Mouse (Mus musculus): ENCODE results near the gene Agpat4.

DNA sequence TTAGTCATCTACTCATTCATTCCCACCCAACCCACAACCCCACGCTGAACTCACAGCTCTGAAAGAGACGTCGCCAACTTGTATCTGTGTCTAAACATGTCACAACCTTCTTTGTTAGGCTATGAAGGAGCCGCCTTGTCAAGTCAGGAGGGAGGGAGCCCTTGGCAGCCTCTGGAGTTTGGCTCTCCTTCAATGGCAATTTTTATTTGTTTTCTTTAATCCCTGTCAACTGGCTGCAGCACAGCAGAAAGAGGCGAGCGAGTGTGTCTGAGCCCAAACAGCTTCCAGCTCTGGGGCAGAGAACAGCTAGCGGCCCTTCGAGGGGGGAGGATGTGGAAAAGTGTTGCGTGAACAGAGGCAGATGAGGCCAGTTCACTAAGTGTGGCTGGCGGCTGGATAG lies 50.0 kb downstream of the Agpat4 start:
- TF ChIP-seq CTCF (IDR thresholded peaks at IDR 0.05; ENCODE audit: borderline replicate concordance, insufficient read depth, low read depth, low read length): no peak
- no peak for TF ChIP-seq POLR2A (IDR thresholded peaks at IDR 0.05; ENCODE audit: borderline replicate concordance, insufficient read depth, low read length)

All from cerebellum, adult 2 months (tissue).